In the genomic region with DNA sequence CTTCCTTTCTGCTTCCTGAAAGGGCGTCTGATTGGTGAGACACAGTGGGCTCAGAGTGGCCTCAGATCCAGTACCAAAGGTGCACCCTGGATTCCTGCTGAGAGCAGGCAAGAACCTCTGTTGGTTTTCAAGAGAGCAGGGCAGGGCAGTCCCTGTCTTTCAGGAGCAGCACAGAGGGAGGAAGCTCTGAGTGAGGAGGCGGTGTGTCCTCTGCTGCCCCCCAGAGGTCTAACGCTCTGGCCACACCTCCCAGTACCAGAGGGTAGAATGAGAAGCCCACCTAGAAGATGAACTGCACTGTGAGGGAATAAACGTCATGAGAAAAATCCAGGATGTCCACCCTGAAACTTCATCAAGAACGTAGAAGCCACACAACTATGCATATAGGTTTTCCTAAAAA, we compare ENCODE assay signal across 8 mouse cellular contexts. TPM values are rescaled to one million over a fixed set of nuclear protein-coding genes. Genes with fewer than 3 reads are reported as not detected.
A peak's percentile ranks its signal among the peaks of the same experiment; 100 is the strongest.
DNase-seq lines count a peak whose midpoint lies in the region; ATAC-seq lines count a peak whose summit lies in the region.

No protein-coding gene starts in this region.

- ATAC-seq in cerebellum, adult (ENCODE audit: insufficient number of reproducible peaks, low FRiP score, low TSS enrichment), result no peak
- peak; percentile 72; the same call in 1 of the 2 replicates for ATAC-seq in forebrain, embryonic 16.5 days
- peak; percentile 77 for ATAC-seq in hindbrain, embryonic 11.5 days (ENCODE audit: low FRiP score)
- 0 out of 2 replicates have a peak, but pooled peaks have one; percentile 55 for ATAC-seq in limb, embryonic 15.5 days (ENCODE audit: insufficient number of reproducible peaks, low FRiP score, low TSS enrichment, low read depth)
- peak; percentile 78; the same call in 1 of the 2 replicates for ATAC-seq in neural tube, embryonic 11.5 days (ENCODE audit: insufficient read depth, low FRiP score, low TSS enrichment)

- DNase-seq in cerebellum, postnatal 10 days, result peak; percentile 66 to 71
- DNase-seq in adrenal gland, adult 8-10 months, result peak; percentile 20
- peak; percentile 71 for DNase-seq in hindbrain, embryonic 11.5 days (ENCODE audit: low spot score)
- peak; percentile 73 for DNase-seq in neural tube, embryonic 11.5 days (ENCODE audit: low spot score)
- no peak for DNase-seq in cerebellum, adult 9-10 months

- no peaks in the 10 kb centered on the region for H3K27me3 ChIP-seq in forebrain, embryonic 16.5 days (replicated peaks; ENCODE audit: control insufficient read depth, insufficient read depth, low read length)
- no peaks in the 10 kb centered on the region for H3K27me3 ChIP-seq in hindbrain, embryonic 11.5 days (ENCODE audit: control insufficient read depth, insufficient read depth, low read length)
- H3K27me3 ChIP-seq in limb, embryonic 15.5 days, result no peaks in the 10 kb centered on the region
- H3K27me3 ChIP-seq in neural tube, embryonic 11.5 days (ENCODE audit: control insufficient read depth, insufficient read depth, low read length), result no peaks in the 10 kb centered on the region

- no peak overlapping the region for H3K4me3 ChIP-seq in forebrain, embryonic 16.5 days (replicated peaks; ENCODE audit: low read length)
- no peak overlapping the region for H3K4me3 ChIP-seq in hindbrain, embryonic 11.5 days (ENCODE audit: low read depth, low read length)
- no peak overlapping the region for H3K4me3 ChIP-seq in limb, embryonic 15.5 days
- H3K4me3 ChIP-seq in neural tube, embryonic 11.5 days (ENCODE audit: low read depth, low read length), result no peak overlapping the region

- H3K27ac ChIP-seq in forebrain, embryonic 16.5 days (ENCODE audit: low read length), result no peak overlapping the region
- no peak overlapping the region for H3K27ac ChIP-seq in hindbrain, embryonic 11.5 days (ENCODE audit: low read depth, low read length)
- H3K27ac ChIP-seq in limb, embryonic 15.5 days, result no peak overlapping the region
- H3K27ac ChIP-seq in neural tube, embryonic 11.5 days (ENCODE audit: low read depth, low read length), result no peak overlapping the region

- H3K9me3 ChIP-seq in forebrain, embryonic 16.5 days (ENCODE audit: control insufficient read depth, low read length), result no peaks in the 10 kb centered on the region
- no peaks in the 10 kb centered on the region for H3K9me3 ChIP-seq in hindbrain, embryonic 11.5 days (ENCODE audit: control insufficient read depth, low read length)
- H3K9me3 ChIP-seq in limb, embryonic 15.5 days, result no peaks in the 10 kb centered on the region
- no peaks in the 10 kb centered on the region for H3K9me3 ChIP-seq in neural tube, embryonic 11.5 days (ENCODE audit: control insufficient read depth, low read length)

- H3K9ac ChIP-seq in forebrain, embryonic 16.5 days (replicated peaks; ENCODE audit: low read depth, low read length), result no peak overlapping the region
- no peak overlapping the region for H3K9ac ChIP-seq in hindbrain, embryonic 11.5 days (ENCODE audit: low read depth, low read length)
- no peak overlapping the region for H3K9ac ChIP-seq in limb, embryonic 15.5 days
- no peak overlapping the region for H3K9ac ChIP-seq in neural tube, embryonic 11.5 days (ENCODE audit: low read length)

- peaks cover 3% of the 10 kb centered on the region; the same call in 1 of the 2 replicates for H3K36me3 ChIP-seq in forebrain, embryonic 16.5 days (ENCODE audit: control insufficient read depth, insufficient read depth)
- no peaks in the 10 kb centered on the region for H3K36me3 ChIP-seq in hindbrain, embryonic 11.5 days (ENCODE audit: control insufficient read depth, insufficient read depth, low read length)
- peaks cover 47% of the 10 kb centered on the region for H3K36me3 ChIP-seq in limb, embryonic 15.5 days
- no peaks in the 10 kb centered on the region for H3K36me3 ChIP-seq in neural tube, embryonic 11.5 days (ENCODE audit: control insufficient read depth, insufficient read depth, low read length)

- no peak overlapping the region for H3K4me2 ChIP-seq in forebrain, embryonic 16.5 days (ENCODE audit: low read length)
- H3K4me2 ChIP-seq in hindbrain, embryonic 11.5 days (replicated peaks; ENCODE audit: low read depth, low read length), result no peak overlapping the region
- H3K4me2 ChIP-seq in limb, embryonic 15.5 days, result no peak overlapping the region
- no peak overlapping the region for H3K4me2 ChIP-seq in neural tube, embryonic 11.5 days (ENCODE audit: low read depth)

- H3K4me1 ChIP-seq in forebrain, embryonic 16.5 days (replicated peaks; ENCODE audit: control insufficient read depth, insufficient read depth, low read length), result no peaks in the 10 kb centered on the region
- no peaks in the 10 kb centered on the region for H3K4me1 ChIP-seq in hindbrain, embryonic 11.5 days (replicated peaks; ENCODE audit: control insufficient read depth, insufficient read depth, low read length)
- H3K4me1 ChIP-seq in limb, embryonic 15.5 days, result no peaks in the 10 kb centered on the region
- H3K4me1 ChIP-seq in neural tube, embryonic 11.5 days (ENCODE audit: control insufficient read depth, insufficient read depth, low read length), result no peaks in the 10 kb centered on the region

- 40% methylated on average over 5 of the region's 5 CpGs for WGBS in forebrain, embryonic 16.5 days
- WGBS in hindbrain, embryonic 11.5 days, result 44% methylated on average over 5 of the region's 5 CpGs
- WGBS in limb, embryonic 15.5 days, result 53% methylated on average over 5 of the region's 5 CpGs
- 53% methylated on average over 5 of the region's 5 CpGs for WGBS in neural tube, embryonic 11.5 days

RNA-seq across cellular contexts. Expression of gene Slc25a15, which starts 21.5 kb away (rescaled TPM):
- total RNA-seq in adrenal gland, adult 8-10 months (2022), result 10 to 100 TPM; 13.5 to 14.2 (median 13.9) TPM
- 8.7 and 11.2 TPM in 2 replicates for polyA plus RNA-seq in forebrain, embryonic 16.5 days (2015; fragmentation: Nextera tagmentation; extraction: Ambion mirVana)
- 11.3 and 14.7 TPM in 2 replicates for polyA plus RNA-seq in hindbrain, embryonic 11.5 days (2014; fragmentation: Nextera tagmentation; extraction: Ambion mirVana)
- polyA plus RNA-seq in limb, embryonic 15.5 days (2015; fragmentation: Nextera tagmentation; extraction: Ambion mirVana), result 18.3 and 19.4 TPM in 2 replicates
- 15.4 and 16.8 TPM in 2 replicates for polyA plus RNA-seq in neural tube, embryonic 11.5 days (2014; fragmentation: Nextera tagmentation; extraction: Ambion mirVana)

RNA-seq across cellular contexts. Expression of gene Mrps31, which starts 34.3 kb away (rescaled TPM):
- total RNA-seq in adrenal gland, adult 8-10 months (2022), result 10 to 100 TPM; 33.8 to 43.2 (median 41.5) TPM
- polyA plus RNA-seq in forebrain, embryonic 16.5 days (2015; fragmentation: Nextera tagmentation; extraction: Ambion mirVana), result 32.5 and 34.1 TPM in 2 replicates
- polyA plus RNA-seq in hindbrain, embryonic 11.5 days (2014; fragmentation: Nextera tagmentation; extraction: Ambion mirVana), result 43.2 and 49.3 TPM in 2 replicates
- polyA plus RNA-seq in limb, embryonic 15.5 days (2015; fragmentation: Nextera tagmentation; extraction: Ambion mirVana), result 35.4 and 35.8 TPM in 2 replicates
- polyA plus RNA-seq in neural tube, embryonic 11.5 days (2014; fragmentation: Nextera tagmentation; extraction: Ambion mirVana), result 39.4 and 45.0 TPM in 2 replicates
